Mouse (Mus musculus) neural tube, embryonic 14.5 days (tissue): ENCODE data around the gene Tbx6. TPM values are rescaled to one million over a fixed set of nuclear protein-coding genes. Genes with fewer than 3 reads are reported as not detected.

ENCODE experiments used
- ATAC-seq: fragments of 200-750 bp; cut with Nextera tagmentation; 2 replicates; pipeline ENCODE4 v1.8.0; 2017; ENCODE audit warnings: low read depth, mild to moderate bottlenecking, moderate TSS enrichment, moderate library complexity
- H3K27ac ChIP-seq: fragments of 300-500 bp; sonication (generic); 2 replicates; pipeline ENCODE4 v1.5.1; 2014; ENCODE audit warnings: low read depth, mild to moderate bottlenecking, control low read depth, low read length, moderate library complexity, mixed read lengths
- H3K27me3 ChIP-seq: fragments of 300-500 bp; sonication (generic); 2 replicates; pipeline ENCODE4 v1.6.1; 2014; ENCODE audit warnings: low read length; ENCODE audit not compliant: control insufficient read depth, insufficient read depth
- H3K36me3 ChIP-seq: fragments of 300-500 bp; sonication (generic); 2 replicates; pipeline ENCODE4 v1.6.1; 2014; ENCODE audit warnings: low read length, mixed read lengths; ENCODE audit not compliant: control insufficient read depth, insufficient read depth
- H3K4me1 ChIP-seq: fragments of 300-500 bp; sonication (generic); 2 replicates; pipeline ENCODE4 v1.6.1; 2014; ENCODE audit warnings: low read length; ENCODE audit not compliant: control insufficient read depth, insufficient read depth
- H3K4me2 ChIP-seq: fragments of 300-500 bp; sonication (generic); 2 replicates; pipeline ENCODE4 v1.6.1; 2014; ENCODE audit warnings: mild to moderate bottlenecking, low read depth, low read length, control low read depth
- H3K4me3 ChIP-seq: fragments of 300-500 bp; sonication (generic); 2 replicates; pipeline ENCODE4 v1.5.1; 2014; ENCODE audit warnings: low read depth, low read length, control low read depth, mixed read lengths
- H3K9ac ChIP-seq: fragments of 300-500 bp; sonication (generic); replicated peaks from 2 replicates; pipeline ENCODE4 v1.6.1; 2014; ENCODE audit warnings: low read depth, mild to moderate bottlenecking, control low read depth, low read length, mixed read lengths
- H3K9me3 ChIP-seq: fragments of 300-500 bp; sonication (generic); 2 replicates; pipeline ENCODE4 v1.6.1; 2016; ENCODE audit warnings: low read length; ENCODE audit not compliant: control insufficient read depth
- WGBS: fragments of 180-500 bp; shearing (Covaris S2); extraction: QIAGEN DNeasy Blood & Tissue Kit; methylation state at CpG from one replicate; pipeline ENCODE4 v1.1.7; 2014; 5-methylcytosine and 5-hydroxymethylcytosine counted together
- polyA plus RNA-seq: library from polyadenylated mRNA; unstranded; fragments of >200 nt; fragmentation: Nextera tagmentation; extraction: Ambion mirVana; gene quantifications from 2 replicates; pipeline ENCODE4 v1.2.1, GENCODE M21; 2014

The Tbx6 gene
- polyA plus RNA-seq, 1 experiment from 2014 or later = 0.27 TPM

DNA sequence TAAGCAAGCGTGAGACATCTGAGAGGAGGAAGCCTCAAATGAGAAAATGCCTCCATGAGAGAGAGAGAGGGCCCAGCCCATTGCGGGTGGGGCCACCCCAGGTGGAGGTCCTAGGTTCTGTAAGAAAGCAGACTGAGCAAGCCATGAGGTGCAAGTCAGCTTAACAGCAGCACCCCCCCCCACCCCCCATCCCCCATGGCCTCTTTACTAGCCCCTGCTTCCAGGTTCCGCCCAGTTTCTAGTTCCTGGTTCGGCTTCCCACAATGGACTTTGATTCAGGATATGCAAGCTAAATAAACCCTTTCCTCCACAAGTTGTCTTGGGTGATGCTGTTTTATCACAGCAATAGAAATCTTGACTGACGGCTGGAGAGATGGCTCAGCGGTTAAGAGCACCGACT, 32.5 kb upstream of the Tbx6 start:
- Histone ChIP-seq H3K9ac (no peak overlapping the region), H3K4me3 (no peak overlapping the region), H3K36me3 (no peaks in the 10 kb centered on the region), H3K27ac (no peak overlapping the region), H3K4me2 (no peak overlapping the region), H3K4me1 (no peaks in the 10 kb centered on the region), H3K27me3 (no peaks in the 10 kb centered on the region), H3K9me3 (no peaks in the 10 kb centered on the region)
- 82% methylated on average over 7 of the region's 7 CpGs for WGBS
- ATAC-seq = no peak

DNA sequence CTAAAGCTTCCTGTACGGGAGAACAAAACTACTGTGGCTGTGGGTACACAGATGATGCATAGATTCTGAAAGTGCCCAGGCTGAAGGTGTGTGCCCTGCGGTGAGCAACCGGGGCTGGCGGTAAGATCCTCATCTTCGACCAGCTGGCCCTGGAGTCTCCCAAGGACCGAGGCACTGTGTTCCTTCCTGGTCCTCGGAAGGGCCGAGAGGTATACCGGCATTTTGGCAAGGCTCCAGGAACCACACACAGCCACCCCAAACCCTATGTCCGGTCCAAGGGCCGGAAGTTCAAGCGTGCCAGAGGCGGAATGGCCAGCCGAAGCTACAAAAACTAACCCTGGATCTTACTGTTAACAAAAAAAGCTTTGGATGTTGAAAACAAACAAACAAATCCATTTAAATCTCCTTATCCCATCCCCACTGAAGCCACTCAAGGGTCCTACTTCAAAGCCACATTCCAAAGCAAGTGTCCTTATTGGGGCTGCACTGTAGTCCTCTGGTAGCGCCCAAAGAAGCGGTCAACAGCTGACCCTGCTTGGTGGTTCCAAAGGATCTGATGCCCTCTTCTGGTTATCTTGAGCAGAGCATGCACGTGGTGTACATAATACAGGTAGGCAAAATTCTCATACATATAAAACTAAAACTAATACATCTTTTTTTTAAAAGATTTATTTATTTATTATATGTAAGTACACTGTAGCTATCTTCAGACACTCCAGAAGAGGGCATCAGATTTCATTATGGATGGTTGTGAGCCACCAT, 31.5 kb upstream of the Tbx6 start:
- H3K4me3 ChIP-seq = no peak overlapping the region
- no peak overlapping the region for H3K4me2 ChIP-seq
- no peak overlapping the region for H3K9ac ChIP-seq
- H3K27me3 ChIP-seq = no peaks in the 10 kb centered on the region
- no peak overlapping the region for H3K27ac ChIP-seq
- no peaks in the 10 kb centered on the region for H3K36me3 ChIP-seq
- H3K4me1 ChIP-seq = no peaks in the 10 kb centered on the region
- ATAC-seq = no peak
- WGBS = 95% methylated on average over 17 of the region's 17 CpGs
- H3K9me3 ChIP-seq = no peaks in the 10 kb centered on the region

DNA sequence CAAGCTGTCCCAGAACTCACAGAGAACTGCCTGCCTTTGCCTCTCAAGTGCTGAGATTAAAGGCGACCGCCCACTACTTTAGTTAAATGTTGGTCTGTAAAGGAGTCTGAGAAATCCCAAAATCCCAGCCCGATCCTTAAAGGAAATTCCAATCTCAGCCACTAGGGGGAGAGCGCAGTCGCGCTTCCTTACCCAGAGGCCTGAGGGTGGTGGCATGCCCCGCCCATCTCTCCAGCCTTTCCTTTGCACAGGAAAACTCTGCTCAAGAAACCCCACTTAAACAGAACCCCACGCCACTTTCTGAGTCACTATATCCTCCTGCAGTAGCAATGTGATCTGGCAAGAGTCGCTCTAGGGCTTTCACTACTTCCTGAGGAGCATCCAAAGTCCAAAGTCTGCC, 26.4 kb upstream of the Tbx6 start:
- H3K27ac ChIP-seq = no peak overlapping the region
- no peak overlapping the region for H3K4me3 ChIP-seq
- 1% methylated on average over 9 of the region's 9 CpGs for WGBS
- no peaks in the 10 kb centered on the region for H3K4me1 ChIP-seq
- H3K4me2 ChIP-seq = 0 out of 2 replicates have a peak overlapping the region, but pooled peaks have one; percentile 9
- peak; percentile 65; the same call in 1 of the 2 replicates for ATAC-seq
- no peaks in the 10 kb centered on the region for H3K36me3 ChIP-seq
- H3K9ac ChIP-seq = no peak overlapping the region
- no peaks in the 10 kb centered on the region for H3K9me3 ChIP-seq
- H3K27me3 ChIP-seq = no peaks in the 10 kb centered on the region

DNA sequence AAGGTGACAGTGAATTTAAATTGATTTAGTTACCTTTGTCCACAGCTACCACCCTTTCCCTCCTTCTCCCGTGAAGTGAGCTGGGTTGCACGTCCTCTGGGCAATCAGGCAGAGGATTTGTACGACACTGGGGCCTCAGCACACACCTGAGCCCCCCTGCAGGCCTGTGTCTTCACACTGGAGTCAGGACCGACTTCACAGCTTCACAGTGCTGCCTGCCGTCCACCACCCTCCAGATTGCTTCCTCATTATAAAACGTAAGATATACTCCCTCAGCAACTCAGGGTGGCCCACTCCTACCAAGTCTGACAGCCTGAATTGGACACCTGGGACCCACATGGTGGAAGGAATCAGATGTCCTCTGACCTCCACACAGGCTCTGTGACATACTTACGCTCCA, 22.7 kb upstream of the Tbx6 start:
- Histone ChIP-seq H3K4me3 (no peak overlapping the region), H3K36me3 (no peaks in the 10 kb centered on the region), H3K9ac (no peak overlapping the region), H3K27me3 (no peaks in the 10 kb centered on the region), H3K4me1 (peaks cover 19% of the 10 kb centered on the region), H3K4me2 (no peak overlapping the region), H3K27ac (no peak overlapping the region), H3K9me3 (no peaks in the 10 kb centered on the region)
- WGBS = 52% methylated on average over 7 of the region's 7 CpGs
- 0 out of 2 replicates have a peak, but pooled peaks have one; percentile 2 for ATAC-seq

DNA sequence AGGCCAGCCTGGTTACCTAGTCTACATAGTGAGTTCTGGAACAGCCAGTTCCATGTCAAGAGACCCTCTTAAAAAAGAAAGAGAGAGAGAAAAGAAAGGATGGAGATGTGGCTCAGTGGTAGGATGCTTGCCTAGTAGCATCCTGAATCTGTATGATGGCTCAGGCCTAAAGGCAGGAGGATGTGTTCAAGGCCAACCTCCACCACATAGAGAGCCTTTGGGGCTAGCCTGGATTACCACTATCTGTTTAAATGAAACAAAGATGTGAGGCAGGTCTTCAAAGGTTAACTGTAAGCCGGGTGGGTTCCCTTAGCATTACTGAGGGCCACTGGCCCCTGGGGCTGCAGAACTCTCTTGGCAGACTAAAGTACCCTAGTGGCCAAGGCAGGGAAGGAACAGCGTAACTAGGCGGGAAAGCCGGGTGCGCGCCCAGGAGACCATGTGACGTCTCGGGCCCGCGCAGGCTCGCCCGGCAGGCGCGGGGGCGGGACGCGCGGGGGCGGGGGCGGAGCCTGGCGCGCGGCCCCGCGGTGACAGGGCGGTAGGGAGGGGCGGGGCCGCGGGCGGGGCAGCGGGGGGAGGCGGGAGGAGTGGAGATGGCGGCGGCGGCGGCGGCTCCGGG, 22.1 kb upstream of the Tbx6 start, which contains the start of gene Mapk3:
Gene Mapk3, plus strand, starts transcription at position 552 of the 622 bp plus-strand sequence.
- H3K27me3 ChIP-seq = no peaks in the 10 kb centered on the region
- H3K4me2 ChIP-seq = peak within 1 kb of the TSS; percentile 59
- ATAC-seq = peak; percentile 68
- H3K4me3 ChIP-seq = peak within 1 kb of the TSS; percentile 66
- H3K9ac ChIP-seq = peak within 1 kb of the TSS; percentile 83
- no peaks in the 10 kb centered on the region for H3K9me3 ChIP-seq
- no peaks in the 10 kb centered on the region; the same call in 1 of the 2 replicates for H3K36me3 ChIP-seq
- peaks cover 19% of the 10 kb centered on the region for H3K4me1 ChIP-seq
- WGBS = 1% methylated on average over 33 of the region's 38 CpGs
- peak within 1 kb of the TSS; percentile 85 for H3K27ac ChIP-seq

DNA sequence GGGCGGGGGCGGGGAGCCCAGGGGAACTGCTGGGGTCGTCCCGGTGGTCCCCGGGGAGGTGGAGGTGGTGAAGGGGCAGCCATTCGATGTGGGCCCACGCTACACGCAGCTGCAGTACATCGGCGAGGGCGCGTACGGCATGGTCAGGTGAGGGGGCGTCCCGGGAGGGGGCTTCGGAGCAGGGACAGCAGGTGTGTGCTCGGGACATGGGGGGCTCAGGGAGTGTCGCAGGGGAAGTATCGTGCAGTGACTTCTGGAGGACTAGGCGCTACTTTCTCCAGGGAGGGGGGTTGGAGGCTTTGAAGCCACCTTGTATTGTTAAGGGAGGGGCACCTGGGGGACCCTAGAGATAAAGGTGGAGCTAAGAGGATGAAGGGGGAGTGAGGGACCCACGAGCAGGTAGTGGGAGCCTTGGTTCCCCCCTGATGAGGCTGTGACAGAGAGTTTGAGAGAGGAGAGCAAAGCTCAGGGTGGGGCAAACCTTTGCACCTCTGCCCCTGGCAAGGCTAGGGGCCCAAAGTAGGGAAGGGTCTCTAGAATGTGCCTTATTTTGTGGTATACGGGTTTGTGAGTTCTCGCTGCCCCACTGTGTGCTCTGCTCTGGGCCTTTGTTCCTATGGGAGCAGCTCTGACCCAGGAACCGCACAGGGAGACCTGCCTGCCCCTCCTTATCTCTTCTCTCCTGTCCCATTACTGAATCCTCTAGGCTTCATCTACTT, 21.5 kb upstream of the Tbx6 start:
- peak overlapping the region; percentile 59 for H3K4me2 ChIP-seq
- H3K36me3 ChIP-seq = peaks cover 2% of the 10 kb centered on the region; the same call in 1 of the 2 replicates
- no peaks in the 10 kb centered on the region for H3K9me3 ChIP-seq
- ATAC-seq = peak; percentile 68
- no peaks in the 10 kb centered on the region for H3K27me3 ChIP-seq
- H3K27ac ChIP-seq = peak overlapping the region; percentile 85
- peak overlapping the region; percentile 83 for H3K9ac ChIP-seq
- WGBS = 2% methylated on average over 24 of the region's 24 CpGs
- peaks cover 19% of the 10 kb centered on the region for H3K4me1 ChIP-seq
- peak overlapping the region; percentile 66 for H3K4me3 ChIP-seq

DNA sequence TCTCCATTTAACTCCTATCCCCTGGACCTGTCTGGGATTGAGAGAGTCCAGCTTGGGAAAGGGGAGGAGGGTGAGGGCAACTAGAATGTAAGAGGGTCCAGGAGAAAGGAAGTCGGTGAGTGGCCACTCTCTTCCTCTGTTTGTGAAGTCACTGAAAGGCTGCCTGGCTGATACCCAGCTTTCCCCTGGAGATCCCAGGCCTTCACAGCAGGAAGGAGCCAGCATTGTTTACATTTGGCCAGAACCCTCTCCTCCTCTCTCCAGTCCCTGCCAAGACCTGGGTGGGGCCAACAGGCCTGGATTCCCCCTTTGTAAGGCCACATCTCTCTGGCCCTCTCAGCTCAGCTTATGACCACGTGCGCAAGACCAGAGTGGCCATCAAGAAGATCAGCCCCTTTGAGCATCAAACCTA, 20.9 kb upstream of the Tbx6 start:
- 21% methylated on average over 3 of the region's 3 CpGs for WGBS
- H3K4me3 ChIP-seq = peak overlapping the region; percentile 66

DNA sequence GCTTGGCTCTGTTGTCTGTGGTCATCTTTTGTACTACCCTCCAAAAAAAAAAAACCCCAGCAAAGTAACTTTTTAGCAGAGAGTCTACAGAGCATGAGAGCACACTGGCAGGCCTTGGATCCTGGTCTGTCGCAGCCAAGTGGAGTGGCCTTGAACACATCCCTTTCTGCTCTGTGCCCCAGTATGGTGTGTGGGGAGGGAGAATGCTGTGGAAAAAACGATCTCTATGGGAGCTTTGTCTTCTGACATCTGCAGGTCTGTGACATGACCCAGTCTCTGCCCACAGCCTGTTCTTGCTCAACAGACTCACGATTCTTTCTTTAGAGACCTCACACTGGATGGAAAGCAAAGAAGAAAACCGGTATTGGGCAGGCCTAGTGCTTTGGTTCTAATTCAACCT, 20.3 kb upstream of the Tbx6 start:
- no peaks in the 10 kb centered on the region for H3K27me3 ChIP-seq
- H3K9ac ChIP-seq = peak overlapping the region; percentile 5; the same call in 1 of the 2 replicates
- peak overlapping the region; percentile 85 for H3K27ac ChIP-seq
- WGBS = 71% methylated on average over 4 of the region's 4 CpGs
- no peak for ATAC-seq
- peak overlapping the region; percentile 59 for H3K4me2 ChIP-seq
- peaks cover 11% of the 10 kb centered on the region for H3K36me3 ChIP-seq
- no peaks in the 10 kb centered on the region for H3K9me3 ChIP-seq
- peak overlapping the region; percentile 66; the same call in 1 of the 2 replicates for H3K4me3 ChIP-seq
- H3K4me1 ChIP-seq = peaks cover 19% of the 10 kb centered on the region

More for the DNA sequence above, 20.9 kb upstream of the Tbx6 start:
- Histone ChIP-seq H3K27me3 (no peaks in the 10 kb centered on the region), H3K36me3 (peaks cover 6% of the 10 kb centered on the region), H3K4me1 (peaks cover 19% of the 10 kb centered on the region), H3K9me3 (no peaks in the 10 kb centered on the region), H3K4me2 (peak overlapping the region; percentile 59), H3K27ac (peak overlapping the region; percentile 85), H3K9ac (peak overlapping the region; percentile 83)
- peak; percentile 49; the same call in 1 of the 2 replicates for ATAC-seq
